Mouse (Mus musculus): Measurements from ENCODE around the gene Tbc1d23. TPM values are rescaled to one million over a fixed set of nuclear protein-coding genes. Genes with fewer than 3 reads are reported as not detected.
"Not testable (repeated sequence)": the region's sequence is repeated elsewhere in the genome, so short reads cannot be mapped to it uniquely, and the experiment has no call there.

The Tbc1d23 gene
- total RNA-seq, 1 experiment from 2014 or later: 47.8 TPM

DNA sequence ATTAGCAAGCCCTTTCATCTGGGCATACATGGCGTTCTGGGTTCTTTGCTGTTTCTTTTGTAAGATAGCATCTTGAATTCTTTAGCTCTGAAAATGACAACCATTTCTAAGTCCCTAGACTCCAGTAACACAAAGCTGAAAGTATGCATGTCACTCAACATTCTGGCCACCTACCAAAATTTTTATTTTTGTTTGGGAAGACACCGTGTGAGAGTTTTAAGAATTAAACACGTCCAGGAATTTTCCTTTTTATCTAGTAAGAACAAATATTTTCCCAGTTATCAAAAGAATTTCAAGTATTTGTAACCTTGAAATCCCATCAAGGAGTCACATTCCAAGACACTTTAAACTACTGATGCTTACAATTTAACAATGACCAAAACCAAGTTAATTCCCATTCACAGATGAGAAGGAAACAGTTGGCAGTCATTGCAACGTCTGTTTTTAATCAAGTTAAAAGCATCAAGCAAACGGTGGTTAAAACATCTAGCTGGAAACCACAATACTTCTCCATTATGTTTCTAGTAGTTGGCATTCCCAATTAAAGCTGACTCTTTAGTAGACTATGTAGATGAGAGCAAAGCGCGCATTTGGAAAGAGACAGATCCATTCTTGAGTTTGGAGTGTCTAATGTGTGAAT lies 4.7 kb upstream of the Tbc1d23 start:
- ATAC-seq (replicated peaks in 1 of 2; ENCODE audit: insufficient read depth in 1 of 2, low FRiP score in 2 of 2, low TSS enrichment in 1 of 2, low read depth in 1 of 2, poor library complexity in 2 of 2, severe bottlenecking in 2 of 2): no peak

DNA sequence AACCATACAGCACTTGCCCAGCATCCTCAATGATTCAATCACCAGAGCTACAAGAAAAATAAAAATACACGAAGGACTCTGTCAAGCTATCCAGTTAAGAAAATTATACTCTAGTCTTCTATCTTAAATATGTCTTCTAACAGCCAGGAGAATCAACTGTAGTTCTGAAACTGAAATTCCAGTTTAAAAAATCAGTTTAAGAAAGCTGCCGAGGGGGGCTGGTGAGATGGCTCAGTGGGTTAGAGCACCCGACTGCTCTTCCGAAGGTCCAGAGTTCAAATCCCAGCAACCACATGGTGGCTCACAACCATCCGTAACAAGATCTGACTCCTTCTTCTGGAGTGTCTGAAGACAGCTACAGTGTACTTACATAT lies 620 bp upstream of the Tbc1d23 start:
- ATAC-seq (replicated peaks in 1 of 2; ENCODE audit: insufficient read depth in 1 of 2, low FRiP score in 2 of 2, low TSS enrichment in 1 of 2, low read depth in 1 of 2, poor library complexity in 2 of 2, severe bottlenecking in 2 of 2): not testable (repeated sequence)

DNA sequence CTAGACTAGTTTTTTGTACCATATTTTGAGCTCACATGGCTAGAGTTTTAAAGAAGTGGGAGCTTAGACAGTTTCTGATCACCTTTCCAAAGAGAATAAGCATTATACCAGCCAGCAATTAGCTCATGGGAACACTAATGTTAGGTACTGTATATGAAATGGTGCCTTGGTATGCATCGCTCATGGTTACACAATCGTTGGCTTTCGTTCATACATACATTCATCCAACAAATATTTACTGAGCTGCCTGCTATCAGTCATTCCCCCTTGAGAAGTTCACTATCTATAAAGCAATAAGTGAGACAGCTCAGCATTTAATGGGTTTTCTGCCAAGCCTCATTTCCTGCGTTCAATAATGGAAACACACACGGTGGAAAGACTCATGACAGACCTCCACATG lies 4.9 kb downstream of the Tbc1d23 start:
- no peak for ATAC-seq (replicated peaks in 1 of 2; ENCODE audit: insufficient read depth in 1 of 2, low FRiP score in 2 of 2, low TSS enrichment in 1 of 2, low read depth in 1 of 2, poor library complexity in 2 of 2, severe bottlenecking in 2 of 2)

DNA sequence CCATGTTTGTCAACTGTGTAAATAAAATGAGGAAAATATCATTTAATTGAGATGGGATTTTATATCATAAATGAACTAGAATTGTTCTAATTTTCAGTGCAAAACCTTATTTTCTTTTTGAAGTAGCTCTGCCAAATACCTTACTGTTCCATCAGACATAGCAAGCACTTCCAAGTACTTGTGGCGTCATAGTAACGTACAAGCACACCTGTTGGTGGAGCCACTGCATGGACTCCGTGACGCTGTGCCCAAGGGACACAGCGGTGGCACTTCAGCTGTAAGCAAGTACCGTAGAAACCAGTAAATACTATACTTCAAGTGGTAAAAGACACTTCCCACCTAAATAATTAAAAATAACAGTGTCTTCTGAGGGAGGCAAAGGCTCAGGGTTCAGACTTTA lies 10.9 kb downstream of the Tbc1d23 start:
- no peak for ATAC-seq (replicated peaks in 1 of 2; ENCODE audit: insufficient read depth in 1 of 2, low FRiP score in 2 of 2, low TSS enrichment in 1 of 2, low read depth in 1 of 2, poor library complexity in 2 of 2, severe bottlenecking in 2 of 2)

DNA sequence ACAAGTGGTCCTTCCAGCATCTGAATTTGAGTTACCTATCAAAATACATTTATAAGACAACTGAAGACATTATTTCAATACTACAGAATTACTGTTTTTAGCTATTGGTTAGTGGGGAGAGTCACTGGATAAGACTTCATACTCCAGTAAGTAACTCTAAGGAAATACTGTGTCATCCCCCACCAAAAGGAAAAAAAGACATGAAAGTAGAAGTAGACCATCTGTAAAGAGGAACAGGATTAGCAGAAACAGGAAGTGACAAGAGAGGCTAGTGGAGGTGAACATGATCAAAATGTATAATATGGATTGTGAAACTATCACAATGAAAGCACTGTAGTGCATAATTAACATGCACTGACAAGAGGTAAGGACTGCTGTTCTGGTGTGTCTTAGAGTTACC lies 15.3 kb downstream of the Tbc1d23 start:
- peak; percentile 85 for ATAC-seq (replicated peaks in 1 of 2; ENCODE audit: insufficient read depth in 1 of 2, low FRiP score in 2 of 2, low TSS enrichment in 1 of 2, low read depth in 1 of 2, poor library complexity in 2 of 2, severe bottlenecking in 2 of 2)

DNA sequence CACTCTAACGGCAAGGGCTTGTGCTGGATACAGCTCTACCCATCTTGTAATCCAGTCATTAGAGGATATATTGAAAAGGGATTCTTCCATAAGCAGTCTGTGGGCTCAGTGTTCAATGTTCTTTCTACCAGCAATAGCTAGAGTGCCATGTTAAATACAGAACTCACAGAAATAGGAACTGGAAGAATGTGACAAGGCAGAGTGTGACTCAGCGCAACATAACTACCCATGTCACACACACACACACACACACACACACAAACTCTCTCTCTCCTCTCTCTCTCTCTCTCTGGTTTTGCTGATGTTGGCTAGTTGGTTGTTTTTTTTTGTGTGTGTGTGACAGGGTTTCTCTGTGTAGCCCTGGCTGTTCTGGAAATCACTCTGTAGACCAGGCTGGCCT lies 20.3 kb downstream of the Tbc1d23 start:
- ATAC-seq (replicated peaks in 1 of 2; ENCODE audit: insufficient read depth in 1 of 2, low FRiP score in 2 of 2, low TSS enrichment in 1 of 2, low read depth in 1 of 2, poor library complexity in 2 of 2, severe bottlenecking in 2 of 2): peak; percentile 57 to 65; a peak in 3 of 4 replicates

DNA sequence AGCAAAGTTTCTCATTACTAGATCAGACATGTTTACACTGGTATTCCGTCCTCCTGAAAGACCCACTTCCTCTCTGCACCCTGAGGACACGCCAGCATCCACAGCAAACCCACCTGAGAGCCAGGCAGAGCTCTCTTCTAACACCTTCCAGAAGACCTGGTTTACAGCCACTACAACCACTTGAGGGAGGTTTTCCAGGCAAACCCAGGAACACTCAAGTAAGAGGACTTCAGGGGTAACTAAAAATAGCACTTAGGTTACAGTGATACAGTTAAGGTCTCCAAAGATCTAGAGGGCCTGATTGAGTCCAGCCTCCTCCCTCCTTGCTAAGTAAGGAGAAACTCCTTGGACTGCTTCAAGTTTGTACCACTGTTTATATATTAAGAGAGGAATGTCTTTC lies 23.0 kb downstream of the Tbc1d23 start:
- ATAC-seq (replicated peaks in 1 of 2; ENCODE audit: insufficient read depth in 1 of 2, low FRiP score in 2 of 2, low TSS enrichment in 1 of 2, low read depth in 1 of 2, poor library complexity in 2 of 2, severe bottlenecking in 2 of 2): no peak

DNA sequence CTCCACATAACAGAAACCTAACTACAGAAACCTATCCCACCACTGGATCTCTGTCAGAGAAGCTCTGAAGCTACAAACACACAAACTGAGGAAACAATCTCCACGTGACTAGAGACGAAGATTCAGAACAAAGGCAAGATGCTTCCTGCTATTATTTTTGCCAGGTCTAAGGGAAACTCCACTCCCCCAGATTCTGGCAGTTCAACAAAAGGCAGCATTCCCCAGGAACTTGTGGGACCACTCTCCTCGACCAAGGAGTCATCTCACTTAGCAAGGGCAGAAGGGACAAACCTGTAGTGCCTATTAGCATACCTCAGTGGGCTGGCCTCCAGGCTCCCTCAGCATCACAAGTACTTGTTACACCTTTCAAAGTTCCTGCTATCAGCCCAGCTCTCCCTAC lies 34.0 kb downstream of the Tbc1d23 start:
- no peak for ATAC-seq (replicated peaks in 1 of 2; ENCODE audit: insufficient read depth in 1 of 2, low FRiP score in 2 of 2, low TSS enrichment in 1 of 2, low read depth in 1 of 2, poor library complexity in 2 of 2, severe bottlenecking in 2 of 2)

DNA sequence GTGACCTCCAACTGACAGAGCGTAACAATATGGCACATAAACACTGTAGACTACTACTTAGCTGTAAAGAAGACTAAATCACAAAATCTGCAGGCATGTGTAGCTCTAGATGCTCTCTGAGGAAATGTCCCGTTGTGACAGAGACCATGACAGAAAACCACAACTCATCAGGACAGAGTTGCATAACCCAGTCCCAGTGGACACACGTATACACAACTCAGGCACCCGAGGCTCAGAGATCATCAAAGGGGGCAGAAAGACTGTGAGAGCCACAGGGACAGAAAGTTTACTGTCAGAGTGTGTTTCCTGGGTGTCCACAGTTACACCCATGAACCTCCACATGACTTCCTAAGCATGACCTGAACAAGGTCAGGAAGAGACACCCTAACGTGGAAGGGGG lies 34.7 kb downstream of the Tbc1d23 start:
- peak; percentile 27 to 60; a peak in 1 of 4 replicates for ATAC-seq (replicated peaks in 1 of 2; ENCODE audit: insufficient read depth in 1 of 2, low FRiP score in 2 of 2, low TSS enrichment in 1 of 2, low read depth in 1 of 2, poor library complexity in 2 of 2, severe bottlenecking in 2 of 2)

DNA sequence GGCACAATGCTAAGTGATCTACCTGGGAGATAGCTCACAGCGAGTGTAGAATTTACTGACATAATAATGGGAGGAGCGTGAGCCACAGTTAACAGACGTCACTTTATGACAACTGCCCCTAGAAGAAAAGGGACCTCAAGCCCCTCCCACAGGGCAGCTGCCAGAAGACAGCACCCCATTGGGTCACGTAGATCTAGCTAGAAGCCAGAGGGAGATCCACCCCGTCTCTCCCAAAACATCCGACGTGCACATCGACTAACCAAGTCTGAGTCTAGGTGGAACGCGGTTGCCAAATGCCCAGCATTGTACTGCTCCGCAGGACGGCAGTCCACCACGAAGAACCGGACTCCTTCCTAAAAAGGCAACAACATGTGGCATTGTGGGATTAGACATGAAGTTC lies 40.1 kb downstream of the Tbc1d23 start:
- no peak for ATAC-seq (replicated peaks in 1 of 2; ENCODE audit: insufficient read depth in 1 of 2, low FRiP score in 2 of 2, low TSS enrichment in 1 of 2, low read depth in 1 of 2, poor library complexity in 2 of 2, severe bottlenecking in 2 of 2)

DNA sequence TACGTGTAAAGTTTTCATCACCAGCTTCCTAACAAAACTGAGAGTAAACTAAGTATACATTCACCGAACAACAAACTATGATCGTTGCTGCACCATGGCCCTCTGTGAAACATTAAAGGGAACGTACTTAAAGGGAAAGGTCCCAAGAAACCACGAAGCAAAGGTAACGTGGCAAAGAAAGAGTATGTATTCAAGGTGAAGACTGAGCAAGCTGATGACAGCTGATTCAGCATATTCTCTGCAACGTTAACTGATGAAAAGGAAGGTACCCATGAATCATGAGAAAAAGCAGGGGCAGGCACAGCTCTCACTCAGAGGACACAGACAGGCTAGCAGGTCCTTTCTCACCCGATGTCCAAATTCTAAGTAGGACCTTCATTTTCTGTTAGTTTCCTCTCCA lies 40.9 kb downstream of the Tbc1d23 start:
- no peak for ATAC-seq (replicated peaks in 1 of 2; ENCODE audit: insufficient read depth in 1 of 2, low FRiP score in 2 of 2, low TSS enrichment in 1 of 2, low read depth in 1 of 2, poor library complexity in 2 of 2, severe bottlenecking in 2 of 2)

DNA sequence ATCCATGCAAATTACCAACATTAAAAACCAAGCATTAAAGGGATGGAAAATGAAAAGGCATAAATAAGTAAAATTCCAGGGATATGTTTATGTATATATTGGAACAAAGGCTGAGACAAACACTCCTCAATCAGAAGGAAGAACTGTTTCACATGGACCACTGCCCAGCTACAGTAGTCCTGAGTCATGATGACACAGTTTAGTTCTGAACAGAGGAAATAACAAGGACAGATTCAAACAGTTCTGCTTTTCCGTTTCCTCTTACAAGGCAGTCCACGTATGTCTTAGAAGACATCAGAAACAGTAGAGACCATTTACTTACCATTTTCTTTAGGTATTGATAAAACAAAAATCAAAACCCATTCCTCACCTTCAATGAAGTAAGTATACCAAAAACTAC lies 41.8 kb downstream of the Tbc1d23 start:
- peak; percentile 97 to 100 for ATAC-seq (replicated peaks in 1 of 2; ENCODE audit: insufficient read depth in 1 of 2, low FRiP score in 2 of 2, low TSS enrichment in 1 of 2, low read depth in 1 of 2, poor library complexity in 2 of 2, severe bottlenecking in 2 of 2)

DNA sequence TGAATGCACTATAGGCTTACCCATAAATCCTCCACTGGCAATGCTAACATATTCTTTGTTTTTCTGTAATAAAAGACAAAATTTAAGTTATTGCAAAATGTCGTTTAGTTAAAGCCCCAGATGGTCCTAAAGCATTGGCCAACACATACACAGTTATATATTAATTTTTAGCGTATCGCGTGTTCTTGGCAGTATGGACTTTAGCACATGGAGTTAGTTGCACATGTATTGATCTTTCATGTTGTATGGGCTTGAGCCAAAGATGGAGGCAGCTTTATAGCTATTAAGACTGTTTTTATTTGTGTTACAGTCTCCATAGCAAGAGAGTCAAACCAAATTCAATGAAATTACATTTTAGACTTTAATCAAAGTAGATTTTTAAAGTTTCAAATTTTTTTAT lies 44.7 kb downstream of the Tbc1d23 start:
- ATAC-seq (replicated peaks in 1 of 2; ENCODE audit: insufficient read depth in 1 of 2, low FRiP score in 2 of 2, low TSS enrichment in 1 of 2, low read depth in 1 of 2, poor library complexity in 2 of 2, severe bottlenecking in 2 of 2): no peak

DNA sequence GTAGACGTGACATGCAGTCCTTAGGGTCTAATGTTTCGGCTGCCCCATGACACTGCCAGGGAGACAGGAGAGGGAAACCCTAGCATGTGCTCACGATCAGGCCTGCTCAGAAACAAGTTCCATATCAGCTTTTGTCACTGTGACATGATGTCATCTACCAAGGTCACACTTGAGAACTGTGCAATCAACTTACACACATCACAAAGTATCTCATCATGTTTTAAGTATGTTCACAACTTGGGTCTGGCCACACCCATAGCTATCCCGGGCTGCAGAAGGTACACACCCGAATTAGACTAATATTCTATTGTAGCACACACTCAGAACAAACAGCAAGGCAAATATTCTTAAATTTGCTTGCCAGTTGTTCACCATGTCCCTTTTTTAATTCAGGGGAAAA lies 49.3 kb downstream of the Tbc1d23 start:
- ATAC-seq (replicated peaks in 1 of 2; ENCODE audit: insufficient read depth in 1 of 2, low FRiP score in 2 of 2, low TSS enrichment in 1 of 2, low read depth in 1 of 2, poor library complexity in 2 of 2, severe bottlenecking in 2 of 2): no peak

DNA sequence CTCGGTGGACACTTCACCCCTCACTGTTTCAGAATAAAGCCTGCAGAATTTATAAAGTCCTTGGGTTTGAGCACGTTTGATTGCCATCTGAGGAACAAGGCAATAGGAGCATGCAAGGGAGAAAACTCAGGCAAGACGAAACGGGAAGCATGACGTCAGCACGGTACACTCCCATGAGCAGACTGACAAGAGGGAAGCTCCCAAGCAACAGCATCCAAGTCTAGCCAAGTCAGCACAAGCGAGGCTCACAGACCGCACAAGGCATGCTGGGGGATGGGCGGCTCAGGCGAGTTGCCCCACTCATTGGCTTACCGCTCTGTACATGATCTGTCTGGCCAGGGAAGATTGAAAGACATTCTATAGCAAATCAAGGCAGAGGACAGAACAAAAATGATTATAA lies 50.1 kb downstream of the Tbc1d23 start:
- no peak for ATAC-seq (replicated peaks in 1 of 2; ENCODE audit: insufficient read depth in 1 of 2, low FRiP score in 2 of 2, low TSS enrichment in 1 of 2, low read depth in 1 of 2, poor library complexity in 2 of 2, severe bottlenecking in 2 of 2)

DNA sequence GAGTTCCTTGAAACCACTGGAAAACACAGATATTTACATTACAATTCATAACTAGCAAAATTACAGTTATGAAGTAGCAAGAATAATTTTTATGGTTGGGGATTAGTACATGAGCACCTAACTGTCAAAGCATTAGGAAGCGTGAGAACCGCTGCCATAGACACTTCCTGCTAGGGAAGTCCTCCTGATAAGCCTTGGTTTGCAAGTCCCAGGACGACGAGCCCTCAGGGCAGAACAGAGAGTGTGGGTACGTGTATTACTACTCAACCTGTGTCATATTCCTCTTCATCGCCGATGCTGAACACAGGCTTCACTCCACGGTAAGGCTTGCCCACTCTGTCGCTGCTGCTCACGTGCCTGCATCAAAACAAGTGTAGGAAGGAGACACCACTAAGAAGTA lies 53.6 kb downstream of the Tbc1d23 start:
- no peak; a peak in 1 of 4 replicates for ATAC-seq (replicated peaks in 1 of 2; ENCODE audit: insufficient read depth in 1 of 2, low FRiP score in 2 of 2, low TSS enrichment in 1 of 2, low read depth in 1 of 2, poor library complexity in 2 of 2, severe bottlenecking in 2 of 2)

DNA sequence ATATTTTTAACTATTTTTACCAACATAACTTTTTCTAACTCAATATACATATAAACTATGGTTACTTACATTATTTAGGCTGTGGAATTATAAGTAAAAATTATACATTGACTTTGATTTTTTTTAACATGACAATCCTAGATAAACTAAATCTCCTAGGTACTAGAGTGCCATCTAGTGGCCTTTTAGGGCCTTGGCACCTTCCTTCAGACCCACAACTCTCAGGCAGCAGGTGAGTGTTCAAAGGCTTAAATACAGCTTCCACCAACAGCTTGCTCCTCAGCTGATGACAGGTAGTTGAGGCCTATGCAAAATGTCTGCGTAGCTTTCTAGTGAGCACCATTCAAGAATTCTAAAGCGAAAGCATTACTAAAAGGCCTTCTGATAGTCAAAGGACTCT lies 54.0 kb downstream of the Tbc1d23 start:
- ATAC-seq (replicated peaks in 1 of 2; ENCODE audit: insufficient read depth in 1 of 2, low FRiP score in 2 of 2, low TSS enrichment in 1 of 2, low read depth in 1 of 2, poor library complexity in 2 of 2, severe bottlenecking in 2 of 2): peak; percentile 75 to 78

DNA sequence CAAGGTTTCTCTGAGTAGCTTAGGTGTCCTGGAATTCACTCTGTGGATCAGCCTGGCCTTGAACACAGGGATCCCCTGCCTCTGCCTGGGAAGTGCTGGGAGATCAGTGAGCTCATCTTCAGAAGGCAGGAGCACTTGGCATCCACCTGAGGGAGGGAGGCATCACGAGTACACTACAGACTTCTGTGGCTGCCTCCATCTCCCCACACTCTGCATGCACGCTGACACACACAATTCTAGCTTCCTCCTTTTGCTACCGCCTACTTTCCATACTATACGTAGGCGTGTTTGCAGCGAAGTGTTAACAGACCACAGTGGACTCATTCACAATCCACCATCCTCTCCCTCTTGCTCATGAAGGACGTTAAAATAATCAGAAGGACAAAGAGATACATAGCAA lies 55.0 kb downstream of the Tbc1d23 start:
- no peak for ATAC-seq (replicated peaks in 1 of 2; ENCODE audit: insufficient read depth in 1 of 2, low FRiP score in 2 of 2, low TSS enrichment in 1 of 2, low read depth in 1 of 2, poor library complexity in 2 of 2, severe bottlenecking in 2 of 2)

DNA sequence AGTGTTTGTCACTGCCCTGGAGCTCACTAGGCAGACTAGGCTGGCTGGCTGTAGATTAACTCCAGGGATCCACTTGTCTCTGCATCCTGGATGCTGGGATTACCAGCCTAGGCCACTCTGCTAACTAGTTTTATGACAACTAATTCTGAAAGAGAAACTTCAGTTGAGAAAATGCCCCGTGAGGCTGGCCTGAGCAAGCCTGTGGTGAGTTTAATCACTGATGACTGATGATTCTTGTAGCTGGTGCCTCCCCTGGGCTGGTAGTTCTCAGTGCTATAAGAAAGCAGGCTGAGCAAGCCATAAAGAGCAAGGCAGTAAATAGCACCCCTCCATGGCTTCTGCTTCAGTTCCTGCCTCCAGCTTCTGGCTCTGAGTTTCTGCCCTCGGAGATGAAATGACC lies 55.6 kb downstream of the Tbc1d23 start:
- no peak for ATAC-seq (replicated peaks in 1 of 2; ENCODE audit: insufficient read depth in 1 of 2, low FRiP score in 2 of 2, low TSS enrichment in 1 of 2, low read depth in 1 of 2, poor library complexity in 2 of 2, severe bottlenecking in 2 of 2)

DNA sequence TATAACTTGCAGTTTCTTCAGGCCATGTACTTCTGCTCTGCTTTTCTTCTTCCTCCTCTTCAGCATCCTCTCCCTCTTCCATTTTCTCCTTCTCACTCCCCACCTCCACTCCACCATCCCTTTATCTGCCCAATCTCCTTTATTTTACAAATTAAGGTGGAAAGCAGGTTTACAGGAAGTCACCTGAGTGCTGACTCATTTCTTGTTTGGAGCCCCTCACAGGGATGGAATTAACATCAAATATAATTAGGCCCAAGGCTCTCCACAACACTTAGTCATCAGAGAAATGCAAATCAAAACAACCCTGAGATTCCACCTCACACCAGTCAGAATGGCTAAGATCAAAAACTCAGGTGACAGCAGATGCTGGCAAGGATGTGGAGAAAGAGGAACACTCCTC lies 56.8 kb downstream of the Tbc1d23 start:
- not testable (repeated sequence) for ATAC-seq (replicated peaks in 1 of 2; ENCODE audit: insufficient read depth in 1 of 2, low FRiP score in 2 of 2, low TSS enrichment in 1 of 2, low read depth in 1 of 2, poor library complexity in 2 of 2, severe bottlenecking in 2 of 2)

Measured in hematopoietic stem cell, adult 5-6 weeks (primary cell).